Mouse (Mus musculus) ES-E14 (cell line): ENCODE results near the gene Akap12. TPM values are rescaled to one million over a fixed set of nuclear protein-coding genes. Genes with fewer than 3 reads are reported as not detected.

ENCODE experiments used
- DNase-seq: peaks from one replicate; pipeline ENCODE4 v3.0.0-alpha.2; 2013; ENCODE audit warnings: low read depth, low spot score
- H3K27ac ChIP-seq: 2 replicates; pipeline ENCODE4 v1.5.1; 2012; ENCODE audit warnings: low read depth, mild to moderate bottlenecking, low read length, moderate library complexity, mixed read lengths; ENCODE audit not compliant: poor library complexity, insufficient read depth, severe bottlenecking
- H3K36me3 ChIP-seq: 2 replicates; pipeline ENCODE4 v1.6.1; 2012; ENCODE audit warnings: mild to moderate bottlenecking, low read length, moderate library complexity, mixed read lengths; ENCODE audit not compliant: control insufficient read depth, poor library complexity, insufficient read depth, severe bottlenecking
- H3K4me1 ChIP-seq, 2 experiments: fragments of 150-350 bp in 1 of 2; sonication (generic) in 1 of 2; 2 replicates each; pipeline ENCODE4 v1.6.1; 2012; ENCODE audit warnings: low read length in 2 of 2, mild to moderate bottlenecking in 1 of 2, mixed read lengths in 1 of 2; ENCODE audit not compliant: control insufficient read depth in 2 of 2, insufficient read depth in 2 of 2, poor library complexity in 1 of 2
- H3K4me3 ChIP-seq, 2 experiments: fragments of 150-350 bp in 1 of 2; sonication (generic) in 1 of 2; 2 replicates each; pipeline ENCODE4 v1.5.1; 2012; ENCODE audit warnings: low read length in 2 of 2, low read depth in 1 of 2, mild to moderate bottlenecking in 1 of 2, mixed read lengths in 1 of 2; ENCODE audit not compliant: insufficient read depth in 1 of 2, poor library complexity in 1 of 2, severe bottlenecking in 1 of 2
- H3K9ac ChIP-seq: 2 replicates; pipeline ENCODE4 v1.6.1; 2012; ENCODE audit warnings: low read depth, mild to moderate bottlenecking, low read length, mixed read lengths; ENCODE audit not compliant: poor library complexity, insufficient read depth, severe bottlenecking
- H3K9me3 ChIP-seq: fragments of 150-350 bp; sonication (generic); 2 replicates; pipeline ENCODE4 v1.6.1; 2012; ENCODE audit warnings: low read depth, mild to moderate bottlenecking, low read length; ENCODE audit not compliant: control insufficient read depth, insufficient read depth
- CHD2 ChIP-seq: IDR thresholded peaks from 2 replicates; pipeline ENCODE4 v1.6.1; 2014; ENCODE audit warnings: mild to moderate bottlenecking, low read depth, low read length, inconsistent platforms
- HCFC1 ChIP-seq: IDR thresholded peaks from 2 replicates; pipeline ENCODE4 v1.6.1; 2012; ENCODE audit warnings: low read length, inconsistent platforms, borderline replicate concordance; ENCODE audit not compliant: insufficient read depth
- MAFK ChIP-seq: IDR thresholded peaks from 2 replicates; pipeline ENCODE4 v1.6.1; 2014; ENCODE audit warnings: mild to moderate bottlenecking, low read depth, low read length, inconsistent platforms; ENCODE audit not compliant: insufficient read depth
- ZC3H11A ChIP-seq: IDR thresholded peaks from 2 replicates; pipeline ENCODE4 v1.6.1; 2012; ENCODE audit warnings: low read depth, mild to moderate bottlenecking, inconsistent platforms, low read length, borderline replicate concordance
- ZNF384 ChIP-seq: IDR thresholded peaks from 2 replicates; pipeline ENCODE4 v1.6.1; 2012; ENCODE audit warnings: low read depth, low read length, inconsistent platforms
- in situ Hi-C, 2 experiments: fragments of 600-800 bp; cut with MboI; formaldehyde crosslinking; loops; one replicate each; pipeline ENCODE4 v1.15.1; 2025; ENCODE audit warnings: low sequenced_read_pairs in 2 of 2, inconsistent platforms in 1 of 2; ENCODE audit not compliant: unreplicated experiment in 2 of 2
- total RNA-seq: library from RNA; depleted of rRNA; stranded (reverse); fragments of 300-350 nt; gene quantifications from 2 replicates; pipeline ENCODE4 v1.2.3, GENCODE M21; 2012

Akap12 gene
- total RNA-seq, 1 experiment = 346 TPM

DNA sequence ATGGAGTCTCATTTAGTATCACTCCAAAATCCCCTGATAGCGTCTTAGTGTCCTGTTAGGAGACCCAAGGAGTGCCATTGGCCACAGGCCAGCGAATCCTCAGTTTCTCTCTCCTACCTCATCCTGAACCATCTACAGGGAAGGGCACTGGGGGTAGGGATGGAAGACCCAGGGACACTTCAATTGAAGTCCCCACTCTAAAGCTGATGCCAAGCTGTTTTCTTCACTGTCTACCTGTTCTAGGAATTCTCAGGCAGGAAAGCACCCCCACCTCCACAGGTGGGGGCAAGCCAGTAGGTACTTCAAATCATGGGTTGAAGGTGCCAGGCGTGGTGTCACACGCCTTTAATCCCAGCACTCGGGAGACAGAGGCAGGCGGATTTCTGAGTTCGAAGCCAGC is 118.1 kb downstream of the Akap12 start:
- peaks cover 2 to 14% of the 10 kb centered on the region in 2 experiments for H3K4me1 ChIP-seq
- no peak overlapping the region for H3K27ac ChIP-seq
- H3K36me3 ChIP-seq = peaks cover 4% of the 10 kb centered on the region; the same call in 1 of the 2 replicates
- in situ Hi-C loops = no loop called here
- no peak overlapping the region for H3K9ac ChIP-seq
- no peak for DNase-seq
- TF ChIP-seq HCFC1 (no peak), CHD2 (no peak), MAFK (no peak), ZNF384 (no peak), ZC3H11A (no peak)
- H3K4me3 ChIP-seq = no peak overlapping the region
- H3K9me3 ChIP-seq = no peaks in the 10 kb centered on the region

DNA sequence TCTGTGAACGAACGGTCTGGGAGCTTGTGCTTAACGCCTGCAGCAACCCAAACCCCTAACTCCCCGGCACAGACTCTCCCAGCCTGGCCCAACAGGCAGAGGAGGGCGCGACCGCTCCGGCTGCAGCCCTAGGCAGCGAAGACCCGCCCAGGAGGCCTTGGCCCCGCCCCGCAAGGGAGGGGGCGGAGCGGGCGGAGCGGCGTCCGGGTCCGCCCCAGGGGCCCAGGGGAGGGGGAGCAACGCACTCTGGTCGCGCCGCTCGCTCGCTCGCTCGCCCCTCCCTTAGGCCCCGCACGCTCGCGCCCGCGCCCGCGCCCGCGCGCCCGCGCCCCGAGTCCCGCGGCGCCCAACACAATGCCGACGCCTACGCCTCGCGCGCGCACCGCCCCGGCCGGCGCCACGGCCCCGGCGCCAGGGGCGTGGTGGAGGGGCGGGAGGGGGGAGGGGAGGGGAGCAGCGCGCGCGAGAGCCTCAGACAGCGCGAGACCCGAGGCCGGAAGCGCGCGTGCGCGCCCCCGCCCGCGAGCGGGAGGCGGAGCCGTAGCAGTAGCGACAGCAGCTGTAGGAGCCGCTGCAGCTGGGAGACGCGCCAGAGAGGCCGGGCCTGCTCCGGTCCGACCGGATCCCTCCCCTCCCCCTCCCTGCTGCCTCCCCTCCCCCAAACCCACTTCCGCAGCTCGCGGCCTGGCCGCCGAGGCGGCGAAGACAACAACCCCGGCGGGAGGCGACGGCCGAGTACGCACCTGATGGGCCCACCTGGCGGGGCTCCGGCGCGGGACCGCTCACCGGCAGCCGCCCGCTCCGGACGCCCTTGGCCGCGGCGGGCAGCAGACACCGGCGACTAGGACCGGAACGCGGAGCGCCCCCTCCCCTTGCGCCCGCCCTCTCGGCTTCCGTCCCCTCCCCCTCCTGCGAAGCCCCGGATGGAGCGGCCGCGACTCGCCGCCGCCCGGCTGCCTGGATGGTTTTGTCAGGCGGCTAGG is 120.7 kb downstream of the Akap12 start:
- H3K27ac ChIP-seq = peak overlapping the region; percentile 100
- H3K4me1 ChIP-seq = peaks cover 2 to 21% of the 10 kb centered on the region in 2 experiments
- peak overlapping the region; percentile 78 to 100 for H3K4me3 ChIP-seq
- H3K9me3 ChIP-seq = no peaks in the 10 kb centered on the region
- in situ Hi-C loops = no loop called here
- no peak for TF ChIP-seq ZNF384
- peak; percentile 91 for TF ChIP-seq CHD2
- TF ChIP-seq MAFK = no peak
- TF ChIP-seq HCFC1 = peak; percentile 51; the same call in 1 of the 2 replicates
- TF ChIP-seq ZC3H11A = no peak
- peaks cover 11% of the 10 kb centered on the region; the same call in 1 of the 2 replicates for H3K36me3 ChIP-seq
- peak overlapping the region; percentile 100 for H3K9ac ChIP-seq
- peak; percentile 86 for DNase-seq

DNA sequence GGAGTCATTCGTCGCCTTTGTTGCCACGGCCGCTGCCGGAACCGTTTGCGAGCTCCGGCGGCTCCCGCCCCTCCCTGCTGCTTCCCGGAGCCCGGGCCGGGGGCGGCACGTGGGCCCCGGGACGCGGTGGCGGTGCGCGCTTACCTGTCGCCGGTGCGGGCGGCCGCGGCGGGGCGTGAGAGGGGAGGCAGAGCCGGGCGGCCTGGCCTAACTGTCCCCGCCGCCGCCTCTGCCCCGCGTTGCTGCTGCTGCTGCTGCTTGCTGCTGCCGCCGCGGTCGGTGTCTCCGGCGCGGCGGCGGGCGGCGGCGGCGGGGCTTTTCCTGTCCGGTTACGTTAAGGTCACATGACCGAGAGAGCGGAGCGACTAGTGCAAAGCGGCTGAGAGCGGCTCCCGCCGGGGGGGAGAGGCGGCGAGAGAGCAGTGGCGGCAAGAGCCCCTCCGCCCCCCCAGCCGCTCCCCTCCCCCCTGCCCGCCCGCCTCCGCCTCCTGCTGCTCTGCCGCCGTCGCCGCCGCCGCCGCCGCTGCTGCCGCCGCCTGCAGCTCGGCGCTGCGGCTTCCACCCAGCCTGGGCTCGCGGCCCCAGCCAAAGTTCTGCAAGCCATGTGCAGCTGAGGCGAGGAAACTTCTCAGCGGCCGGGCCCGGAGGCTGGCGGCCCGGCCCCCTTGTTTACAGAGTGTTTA is 121.7 kb downstream of the Akap12 start, which contains the start of gene Zbtb2:
TSS of gene Zbtb2 (minus strand) at position 408 of the 683 bp plus-strand sequence.
- in situ Hi-C loops = no loop called here
- peak within 1 kb of the TSS; percentile 100 for H3K9ac ChIP-seq

DNA sequence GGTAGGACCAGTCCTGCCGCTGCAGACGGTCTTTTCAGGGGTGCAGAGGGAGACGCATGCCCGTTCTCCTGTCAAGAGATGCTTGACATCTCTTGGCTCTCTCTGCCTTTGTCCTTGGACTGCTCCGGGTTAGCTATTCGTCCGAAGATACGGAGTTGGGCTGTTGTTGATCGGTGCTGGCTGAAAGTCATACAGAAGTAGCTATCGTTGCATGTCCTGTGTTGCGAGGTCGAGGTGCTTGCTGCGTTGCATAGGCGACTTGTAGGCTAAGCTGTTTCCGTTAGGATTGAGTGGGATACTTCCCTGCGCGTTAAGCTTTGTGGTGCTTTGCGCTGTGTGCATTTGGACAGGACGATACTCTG is 122.2 kb downstream of the Akap12 start:
- H3K9ac ChIP-seq = peak overlapping the region; percentile 100
- peaks cover 2 to 17% of the 10 kb centered on the region in 2 experiments for H3K4me1 ChIP-seq
- H3K9me3 ChIP-seq = no peaks in the 10 kb centered on the region
- DNase-seq = no peak
- TF ChIP-seq ZNF384 = no peak
- no peak for TF ChIP-seq MAFK
- TF ChIP-seq HCFC1 = no peak
- no peak for TF ChIP-seq ZC3H11A
- TF ChIP-seq CHD2 = no peak
- in situ Hi-C loops = no loop called here
- peak overlapping the region; percentile 78 to 100 for H3K4me3 ChIP-seq
- H3K36me3 ChIP-seq = peaks cover 16% of the 10 kb centered on the region; the same call in 1 of the 2 replicates
- H3K27ac ChIP-seq = peak overlapping the region; percentile 100; the same call in 1 of the 2 replicates

More for the DNA sequence above, 121.7 kb downstream of the Akap12 start, which contains the start of gene Zbtb2:
- no peak for TF ChIP-seq MAFK
- TF ChIP-seq ZC3H11A = no peak
- TF ChIP-seq ZNF384 = no peak
- no peak for TF ChIP-seq CHD2
- TF ChIP-seq HCFC1 = no peak
- DNase-seq = no peak
- peak within 1 kb of the TSS; percentile 100 for H3K27ac ChIP-seq
- peaks cover 13% of the 10 kb centered on the region; the same call in 1 of the 2 replicates for H3K36me3 ChIP-seq
- peak within 1 kb of the TSS; percentile 78 to 100 for H3K4me3 ChIP-seq
- H3K9me3 ChIP-seq = no peaks in the 10 kb centered on the region
- peaks cover 2 to 21% of the 10 kb centered on the region in 2 experiments for H3K4me1 ChIP-seq
